Mouse (Mus musculus): ENCODE data around the gene Slk. TPM values are rescaled to one million over a fixed set of nuclear protein-coding genes. Genes with fewer than 3 reads are reported as not detected.

Slk gene
- polyA plus RNA-seq, 1 experiment from 2014 or later, result 10.1 TPM

DNA sequence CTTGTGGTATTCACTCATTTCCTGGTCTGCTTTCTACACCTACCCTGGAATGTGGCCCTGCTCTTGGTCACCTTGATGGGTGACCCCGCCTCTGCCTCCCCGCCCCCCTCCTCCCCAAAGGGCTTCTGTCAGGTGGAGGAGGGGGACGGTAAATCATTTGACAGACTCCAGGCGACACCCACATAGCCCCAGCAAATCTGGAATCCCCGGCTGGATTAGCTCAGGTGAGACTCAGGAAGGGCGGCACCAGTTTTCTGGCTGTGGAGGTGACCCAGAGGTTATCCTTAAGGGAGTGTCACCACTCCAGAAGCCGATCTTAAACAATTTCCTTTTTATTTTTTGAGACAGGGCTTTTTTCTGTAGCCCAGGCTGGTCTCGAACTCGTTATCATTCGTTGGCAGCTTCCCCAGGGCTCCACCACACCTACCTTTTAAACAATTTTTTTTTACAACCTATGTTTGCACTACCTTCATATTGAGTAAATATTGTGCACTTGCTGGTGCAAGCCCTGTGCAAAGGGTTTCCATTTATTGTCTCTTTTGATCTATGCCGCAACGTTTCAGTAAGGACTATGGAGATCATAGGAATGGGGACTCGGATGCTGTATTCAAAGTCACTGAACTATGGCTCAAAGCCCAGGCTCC, 775 bp upstream of the Slk start:
- DNase-seq (ENCODE audit: low spot score), result no peak
- WGBS, result 9% methylated on average over 13 of the region's 13 CpGs
- peaks cover 25% of the 10 kb centered on the region for H3K4me1 ChIP-seq
- H3K27ac ChIP-seq, result peak overlapping the region; percentile 97
- H3K36me3 ChIP-seq, result no peaks in the 10 kb centered on the region
- no peaks in the 10 kb centered on the region for H3K9me3 ChIP-seq
- no peaks in the 10 kb centered on the region for H3K27me3 ChIP-seq (ENCODE audit: insufficient read depth, poor library complexity, severe bottlenecking)
- peak overlapping the region; percentile 81 for H3K4me3 ChIP-seq

DNA sequence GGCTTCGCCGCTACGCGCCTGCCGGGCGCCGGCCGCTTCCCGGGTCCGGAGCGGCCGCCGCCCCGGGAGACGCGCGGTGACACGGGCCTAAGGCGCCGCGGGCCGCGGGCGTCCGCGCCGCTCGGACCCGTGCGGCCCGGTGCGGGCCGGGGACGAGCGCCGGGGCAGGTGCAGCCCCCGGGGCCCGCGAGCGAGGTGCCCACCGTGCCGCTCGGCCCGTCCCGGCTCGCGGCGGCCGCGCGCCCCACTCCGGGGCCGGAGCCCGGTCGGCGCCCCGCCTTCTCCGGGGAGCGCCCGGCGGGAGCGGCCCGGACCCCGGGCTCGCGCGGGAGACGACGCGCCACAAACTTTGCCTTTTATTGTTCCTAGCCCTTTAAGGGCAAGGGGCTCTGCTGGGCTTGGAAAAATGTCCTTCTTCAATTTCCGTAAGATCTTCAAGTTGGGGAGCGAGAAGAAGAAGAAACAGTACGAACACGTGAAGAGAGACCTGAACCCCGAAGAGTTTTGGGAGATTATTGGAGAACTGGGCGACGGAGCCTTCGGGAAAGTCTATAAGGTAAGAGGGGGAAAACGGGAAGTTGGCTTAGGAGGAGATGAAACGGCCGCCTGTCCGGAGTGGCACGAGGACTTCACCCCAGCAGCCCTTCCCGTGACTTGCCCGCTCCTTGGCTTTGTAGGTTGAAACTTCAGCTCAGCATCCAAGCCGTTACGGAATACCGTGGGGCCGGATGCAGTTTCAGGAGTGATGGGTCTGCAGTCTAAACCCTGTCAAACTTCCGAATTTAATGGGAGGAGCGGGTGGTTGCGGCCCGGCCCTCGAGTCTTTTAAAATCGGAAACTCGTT, 532 bp downstream of the Slk start:
- 2% methylated on average over 91 of the region's 96 CpGs for WGBS
- no peak for DNase-seq (ENCODE audit: low spot score)
- no peaks in the 10 kb centered on the region for H3K27me3 ChIP-seq (ENCODE audit: insufficient read depth, poor library complexity, severe bottlenecking)
- H3K4me1 ChIP-seq, result peaks cover 25% of the 10 kb centered on the region
- H3K4me3 ChIP-seq, result peak overlapping the region; percentile 81
- H3K9me3 ChIP-seq, result no peaks in the 10 kb centered on the region
- H3K27ac ChIP-seq, result peak overlapping the region; percentile 97
- no peaks in the 10 kb centered on the region for H3K36me3 ChIP-seq

GRCm38 (mm10) chr19:47585772-47586171, 6.3 kb downstream of the Slk start:
- no peak overlapping the region for H3K27ac ChIP-seq
- no peak overlapping the region for H3K4me3 ChIP-seq
- 83% methylated on average over 1 of the region's 1 CpGs for WGBS
- H3K36me3 ChIP-seq, result no peaks in the 10 kb centered on the region
- no peaks in the 10 kb centered on the region for H3K27me3 ChIP-seq (ENCODE audit: insufficient read depth, poor library complexity, severe bottlenecking)
- no peak for DNase-seq (ENCODE audit: low spot score)
- no peaks in the 10 kb centered on the region for H3K9me3 ChIP-seq
- peaks cover 24% of the 10 kb centered on the region for H3K4me1 ChIP-seq

DNA sequence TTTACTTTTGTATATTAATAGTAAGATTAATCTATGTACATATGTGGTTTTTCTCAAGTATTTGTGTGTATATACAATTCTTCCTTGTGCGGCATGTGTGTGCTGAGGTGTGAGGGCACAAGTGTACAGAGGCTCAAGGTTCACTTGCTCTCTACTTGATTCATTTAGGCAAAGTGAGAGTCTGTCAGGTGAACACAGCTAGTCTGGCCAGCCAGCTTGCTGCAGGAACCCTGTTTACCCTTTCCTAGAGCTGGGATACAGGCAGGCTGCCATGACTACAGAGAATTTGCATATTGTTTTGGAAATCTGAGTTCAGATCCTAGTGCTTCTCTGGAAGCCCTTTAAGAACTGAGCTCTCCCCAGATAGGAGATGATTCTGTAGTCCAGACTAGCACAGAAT, 7.5 kb downstream of the Slk start:
- no peak overlapping the region for H3K27ac ChIP-seq
- no peaks in the 10 kb centered on the region for H3K27me3 ChIP-seq (ENCODE audit: insufficient read depth, poor library complexity, severe bottlenecking)
- H3K4me3 ChIP-seq, result no peak overlapping the region
- peaks cover 13% of the 10 kb centered on the region for H3K4me1 ChIP-seq
- no peak for DNase-seq (ENCODE audit: low spot score)
- no peaks in the 10 kb centered on the region for H3K9me3 ChIP-seq
- H3K36me3 ChIP-seq, result no peaks in the 10 kb centered on the region
- 100% methylated on average over 1 of the region's 1 CpGs for WGBS

- WGBS, result 57% methylated on average over 3 of the region's 3 CpGs
- H3K27me3 ChIP-seq (ENCODE audit: insufficient read depth, poor library complexity, severe bottlenecking), result no peaks in the 10 kb centered on the region
- H3K36me3 ChIP-seq, result peaks cover 14% of the 10 kb centered on the region
- H3K27ac ChIP-seq, result no peak overlapping the region
- no peak for DNase-seq (ENCODE audit: low spot score)
- no peaks in the 10 kb centered on the region for H3K4me1 ChIP-seq
- H3K4me3 ChIP-seq, result no peak overlapping the region
- H3K9me3 ChIP-seq, result no peaks in the 10 kb centered on the region
Measured at GRCm38 (mm10) chr19:47608513-47608912, 29.0 kb downstream of the Slk start.

DNA sequence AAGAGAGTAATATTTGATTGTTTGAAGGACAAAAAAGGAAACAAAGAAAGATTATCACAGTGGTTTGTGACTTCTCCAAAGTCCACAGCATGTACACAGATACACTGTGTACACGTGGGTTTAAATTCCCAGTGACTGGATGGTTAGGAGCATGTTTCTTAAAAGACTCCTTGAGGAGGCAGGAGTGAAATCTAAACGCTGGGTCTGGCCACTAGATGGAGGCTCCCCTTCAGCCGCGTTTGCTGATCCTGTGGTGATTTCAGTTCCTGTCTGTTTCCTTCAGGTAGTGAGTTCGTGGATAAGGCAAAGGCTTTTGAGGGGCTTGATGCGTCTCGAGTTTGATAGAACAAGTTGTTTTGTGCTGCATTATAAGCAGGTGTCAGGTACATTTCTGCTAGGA, 34.0 kb downstream of the Slk start:
- H3K9me3 ChIP-seq, result no peaks in the 10 kb centered on the region
- peaks cover 52% of the 10 kb centered on the region for H3K36me3 ChIP-seq
- no peaks in the 10 kb centered on the region for H3K27me3 ChIP-seq (ENCODE audit: insufficient read depth, poor library complexity, severe bottlenecking)
- H3K4me1 ChIP-seq, result no peaks in the 10 kb centered on the region
- no peak overlapping the region for H3K27ac ChIP-seq
- no peak for DNase-seq (ENCODE audit: low spot score)
- WGBS, result 61% methylated on average over 7 of the region's 7 CpGs
- H3K4me3 ChIP-seq, result no peak overlapping the region

GRCm38 (mm10) chr19:47621478-47621877, 42.0 kb downstream of the Slk start:
- no peak for DNase-seq (ENCODE audit: low spot score)
- Histone ChIP-seq H3K9me3 (no peaks in the 10 kb centered on the region), H3K4me3 (no peak overlapping the region), H3K36me3 (peaks cover 84% of the 10 kb centered on the region), H3K27ac (no peak overlapping the region), H3K4me1 (no peaks in the 10 kb centered on the region), H3K27me3 (ENCODE audit: insufficient read depth, poor library complexity, severe bottlenecking) (no peaks in the 10 kb centered on the region)
- WGBS, result 79% methylated on average over 8 of the region's 8 CpGs

DNA sequence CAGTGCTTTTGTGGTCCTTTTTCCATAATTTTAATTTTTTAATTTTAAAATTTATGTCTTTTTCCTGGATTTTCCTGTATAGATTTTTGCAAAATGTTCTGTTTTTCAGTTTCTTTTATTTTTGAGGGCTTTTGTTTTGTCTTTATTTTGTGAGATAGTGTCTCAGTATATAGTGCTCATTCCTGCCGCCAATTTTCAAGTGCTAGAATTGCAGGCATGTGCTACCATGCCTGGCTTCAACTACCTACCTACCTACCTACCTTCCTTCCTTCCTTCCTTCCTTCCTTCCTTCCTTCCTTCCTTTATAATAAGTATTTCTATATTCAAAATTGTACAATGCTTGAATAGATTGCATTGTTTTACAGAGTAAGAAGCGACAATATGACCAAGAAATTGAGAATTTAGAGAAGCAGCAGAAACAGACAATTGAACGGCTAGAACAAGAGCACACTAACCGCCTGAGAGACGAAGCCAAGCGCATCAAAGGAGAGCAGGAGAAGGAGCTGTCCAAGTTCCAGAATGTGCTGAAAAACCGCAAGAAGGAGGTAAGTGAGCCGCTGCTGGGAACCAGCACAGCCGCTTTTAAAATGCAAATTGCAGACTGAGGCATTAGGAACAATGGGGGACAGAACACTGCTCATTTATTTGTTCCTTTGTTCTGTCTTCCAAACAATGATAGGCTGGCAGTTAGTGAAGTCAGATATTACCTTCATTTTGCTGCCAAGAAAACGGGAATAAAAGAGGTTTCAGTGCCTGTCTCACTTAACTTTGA, 45.6 kb downstream of the Slk start:
- H3K4me3 ChIP-seq, result no peak overlapping the region
- DNase-seq (ENCODE audit: low spot score), result no peak
- H3K4me1 ChIP-seq, result no peaks in the 10 kb centered on the region
- H3K36me3 ChIP-seq, result peaks cover 67% of the 10 kb centered on the region
- H3K27me3 ChIP-seq (ENCODE audit: insufficient read depth, poor library complexity, severe bottlenecking), result no peaks in the 10 kb centered on the region
- no peaks in the 10 kb centered on the region for H3K9me3 ChIP-seq
- H3K27ac ChIP-seq, result no peak overlapping the region
- 67% methylated on average over 10 of the region's 10 CpGs for WGBS

- peaks cover 53% of the 10 kb centered on the region for H3K36me3 ChIP-seq
- WGBS, result 90% methylated on average over 10 of the region's 10 CpGs
- H3K9me3 ChIP-seq, result no peaks in the 10 kb centered on the region
- H3K27me3 ChIP-seq (ENCODE audit: insufficient read depth, poor library complexity, severe bottlenecking), result no peaks in the 10 kb centered on the region
- DNase-seq (ENCODE audit: low spot score), result no peak
- H3K27ac ChIP-seq, result no peak overlapping the region
- H3K4me3 ChIP-seq, result no peak overlapping the region
- H3K4me1 ChIP-seq, result no peaks in the 10 kb centered on the region
Measured at GRCm38 (mm10) chr19:47627450-47627849, 48.0 kb downstream of the Slk start.

GRCm38 (mm10) chr19:47629068-47629467, 49.6 kb downstream of the Slk start:
- Histone ChIP-seq H3K27me3 (ENCODE audit: insufficient read depth, poor library complexity, severe bottlenecking) (no peaks in the 10 kb centered on the region), H3K4me3 (no peak overlapping the region), H3K36me3 (peaks cover 38% of the 10 kb centered on the region), H3K4me1 (no peaks in the 10 kb centered on the region), H3K27ac (no peak overlapping the region), H3K9me3 (no peaks in the 10 kb centered on the region)
- WGBS, result 78% methylated on average over 5 of the region's 5 CpGs
- no peak for DNase-seq (ENCODE audit: low spot score)

DNA sequence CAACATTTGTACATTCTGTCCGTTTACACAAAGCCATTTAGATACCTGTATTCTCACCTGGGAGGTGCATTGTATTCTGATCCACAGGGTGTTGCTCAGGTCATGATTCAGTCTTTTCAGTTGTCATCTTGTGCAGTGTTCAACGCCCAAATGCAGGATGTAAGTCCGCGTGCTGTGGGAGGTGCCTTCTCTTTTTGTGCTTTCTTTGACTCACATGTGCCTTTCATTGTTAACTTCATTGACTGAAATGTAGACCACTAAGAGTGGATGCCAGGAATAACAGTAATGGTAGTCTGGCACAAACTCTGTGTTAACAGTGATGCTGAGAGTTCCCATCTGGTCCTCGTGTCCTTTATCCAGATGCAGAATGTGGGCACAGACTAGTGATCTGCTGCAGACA, 50.9 kb downstream of the Slk start:
- no peak overlapping the region for H3K4me3 ChIP-seq
- H3K36me3 ChIP-seq, result peaks cover 32% of the 10 kb centered on the region
- H3K27ac ChIP-seq, result no peak overlapping the region
- H3K27me3 ChIP-seq (ENCODE audit: insufficient read depth, poor library complexity, severe bottlenecking), result no peaks in the 10 kb centered on the region
- H3K4me1 ChIP-seq, result no peaks in the 10 kb centered on the region
- no peak for DNase-seq (ENCODE audit: low spot score)
- WGBS, result 78% methylated on average over 5 of the region's 5 CpGs
- H3K9me3 ChIP-seq, result no peaks in the 10 kb centered on the region

GRCm38 (mm10) chr19:47631799-47632198, 52.3 kb downstream of the Slk start:
- DNase-seq (ENCODE audit: low spot score), result no peak
- Histone ChIP-seq H3K4me3 (no peak overlapping the region), H3K9me3 (no peaks in the 10 kb centered on the region), H3K27me3 (ENCODE audit: insufficient read depth, poor library complexity, severe bottlenecking) (no peaks in the 10 kb centered on the region), H3K27ac (no peak overlapping the region), H3K4me1 (no peaks in the 10 kb centered on the region), H3K36me3 (peaks cover 33% of the 10 kb centered on the region)
- 94% methylated on average over 5 of the region's 5 CpGs for WGBS

DNA sequence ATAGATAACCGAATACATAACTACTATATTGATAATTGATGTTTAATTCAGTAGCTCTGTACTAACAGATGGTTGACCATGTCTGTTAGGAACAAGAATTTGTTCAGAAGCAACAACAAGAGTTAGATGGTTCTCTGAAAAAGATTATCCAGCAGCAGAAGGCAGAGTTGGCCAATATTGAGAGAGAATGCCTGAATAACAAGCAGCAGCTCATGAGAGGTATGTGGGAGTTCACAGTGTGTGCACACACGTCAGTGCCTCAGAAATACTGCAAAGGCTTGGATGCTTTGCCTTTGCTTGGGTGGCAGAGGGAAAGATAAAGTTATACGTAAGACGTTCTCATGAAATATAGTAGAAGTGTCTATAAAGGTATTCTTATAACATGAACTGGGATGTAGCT, 55.9 kb downstream of the Slk start:
- Histone ChIP-seq H3K27ac (no peak overlapping the region), H3K36me3 (peaks cover 49% of the 10 kb centered on the region), H3K4me3 (no peak overlapping the region), H3K27me3 (ENCODE audit: insufficient read depth, poor library complexity, severe bottlenecking) (no peaks in the 10 kb centered on the region), H3K9me3 (no peaks in the 10 kb centered on the region), H3K4me1 (no peaks in the 10 kb centered on the region; the same call in 1 of the 2 replicates)
- DNase-seq (ENCODE audit: low spot score), result no peak
- 89% methylated on average over 4 of the region's 4 CpGs for WGBS
